Mouse (Mus musculus): ENCODE data around the gene Mosmo.

Mosmo gene

DNA sequence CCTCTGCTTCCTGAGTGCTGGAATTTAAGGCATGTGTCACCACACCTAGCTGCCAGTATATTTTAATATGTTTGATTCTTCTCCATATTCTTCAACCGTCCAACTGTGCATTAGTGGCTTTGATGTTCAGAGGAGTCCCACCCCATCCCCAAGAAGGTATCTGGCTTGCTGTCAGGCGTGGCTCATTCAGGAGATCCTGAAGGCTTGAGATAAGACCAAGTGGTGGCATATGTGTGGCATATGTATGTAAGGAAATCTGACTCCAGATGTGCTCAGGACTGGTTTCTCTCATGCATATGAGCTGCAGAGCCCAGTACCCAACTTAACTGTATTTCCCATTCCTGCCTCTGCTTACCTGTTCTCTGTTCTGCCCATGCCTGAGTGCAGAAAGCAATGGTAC is 100.6 kb downstream of the Mosmo start:
- no peak for DNase-seq (ENCODE audit: low spot score)
